Mouse (Mus musculus): ENCODE data around the gene Grm4.

The Grm4 gene

DNA sequence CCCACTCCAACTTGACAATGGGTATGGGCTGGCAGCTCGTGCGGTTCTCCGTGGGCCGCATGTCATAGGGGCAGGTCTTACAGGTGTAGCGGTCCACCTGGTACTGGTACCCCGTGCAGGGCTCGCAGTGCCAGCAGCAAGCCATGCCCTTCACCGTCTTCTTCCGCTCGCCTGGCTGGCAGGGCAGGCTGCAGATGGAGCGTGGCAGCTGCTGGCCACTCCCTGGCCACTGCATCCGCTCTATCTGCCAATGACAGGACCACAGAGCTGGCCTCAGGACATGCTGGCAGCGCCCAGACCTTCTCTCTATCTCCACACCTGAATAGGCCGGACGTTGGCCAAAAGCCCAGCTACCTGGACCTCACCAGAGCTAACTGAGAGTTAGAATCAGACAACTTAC is 86.0 kb downstream of the Grm4 start:
- DNase-seq: no peak

DNA sequence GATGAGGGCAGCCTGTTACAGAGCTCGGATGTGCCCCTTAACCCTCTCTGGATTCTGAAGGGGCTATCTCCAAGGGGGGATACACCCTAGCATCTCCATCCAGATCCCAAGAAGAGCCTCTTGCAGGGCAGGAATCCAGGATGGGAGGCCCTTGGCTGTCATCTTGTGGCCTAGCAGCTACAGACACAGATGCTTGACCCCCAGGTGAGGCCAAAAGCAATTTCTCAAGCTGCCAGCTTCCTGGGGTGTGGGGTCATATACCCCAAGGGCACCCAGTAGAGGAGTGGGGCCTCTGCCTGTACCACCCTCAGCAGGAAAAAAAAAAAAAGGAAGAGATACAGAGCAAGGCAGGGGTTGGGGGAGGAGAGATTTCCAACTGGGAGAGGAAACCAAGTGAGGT is 87.1 kb downstream of the Grm4 start:
- no peak for DNase-seq

DNA sequence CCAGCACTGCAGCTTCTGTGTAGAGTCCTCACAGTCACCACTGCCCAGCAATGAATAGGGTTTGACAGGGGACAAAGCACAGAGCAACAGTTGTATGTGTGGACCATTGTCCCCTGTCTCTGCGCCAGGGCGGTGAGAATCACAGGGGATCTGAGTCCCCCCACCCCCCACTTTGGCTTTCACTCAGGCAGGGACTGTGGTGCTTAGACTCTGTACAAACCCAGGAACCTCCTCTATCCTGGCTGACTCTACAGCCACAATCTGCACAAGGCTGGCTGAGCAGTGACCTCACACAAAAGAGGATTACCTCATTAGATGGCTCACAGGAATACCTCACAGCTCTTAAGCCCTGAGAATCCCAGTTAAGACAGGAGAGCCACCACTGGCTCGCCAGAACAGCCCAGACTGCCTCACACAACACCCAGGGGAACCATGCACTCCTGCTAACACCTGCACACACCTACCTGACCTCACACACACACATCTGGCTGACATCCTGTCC is 88.0 kb downstream of the Grm4 start:
- DNase-seq: no peak

DNA sequence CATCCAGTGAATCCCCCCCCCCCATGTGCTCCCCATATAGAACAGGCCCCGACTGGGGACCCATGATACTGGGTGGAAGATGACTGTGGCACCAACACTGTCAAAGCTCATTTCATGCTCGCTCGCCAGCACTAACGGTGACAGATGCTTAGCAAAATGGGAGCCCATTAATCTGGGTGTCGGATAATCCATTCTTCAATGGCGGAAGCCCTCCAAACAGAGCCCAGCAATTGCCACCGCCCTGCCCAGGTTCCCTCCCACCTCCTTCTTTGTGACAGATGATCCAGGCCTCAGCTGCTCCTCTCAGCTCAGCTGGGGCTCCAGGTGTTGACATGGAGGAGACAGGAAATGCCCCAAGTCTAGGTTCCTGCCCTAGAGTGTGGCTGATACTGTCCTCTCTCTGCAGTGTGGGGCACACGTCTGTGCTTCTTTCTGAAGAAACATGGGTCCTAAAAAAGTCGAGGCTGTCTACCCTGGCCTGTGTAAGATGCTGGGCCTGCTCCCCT is 89.0 kb downstream of the Grm4 start:
- no peak for DNase-seq

DNA sequence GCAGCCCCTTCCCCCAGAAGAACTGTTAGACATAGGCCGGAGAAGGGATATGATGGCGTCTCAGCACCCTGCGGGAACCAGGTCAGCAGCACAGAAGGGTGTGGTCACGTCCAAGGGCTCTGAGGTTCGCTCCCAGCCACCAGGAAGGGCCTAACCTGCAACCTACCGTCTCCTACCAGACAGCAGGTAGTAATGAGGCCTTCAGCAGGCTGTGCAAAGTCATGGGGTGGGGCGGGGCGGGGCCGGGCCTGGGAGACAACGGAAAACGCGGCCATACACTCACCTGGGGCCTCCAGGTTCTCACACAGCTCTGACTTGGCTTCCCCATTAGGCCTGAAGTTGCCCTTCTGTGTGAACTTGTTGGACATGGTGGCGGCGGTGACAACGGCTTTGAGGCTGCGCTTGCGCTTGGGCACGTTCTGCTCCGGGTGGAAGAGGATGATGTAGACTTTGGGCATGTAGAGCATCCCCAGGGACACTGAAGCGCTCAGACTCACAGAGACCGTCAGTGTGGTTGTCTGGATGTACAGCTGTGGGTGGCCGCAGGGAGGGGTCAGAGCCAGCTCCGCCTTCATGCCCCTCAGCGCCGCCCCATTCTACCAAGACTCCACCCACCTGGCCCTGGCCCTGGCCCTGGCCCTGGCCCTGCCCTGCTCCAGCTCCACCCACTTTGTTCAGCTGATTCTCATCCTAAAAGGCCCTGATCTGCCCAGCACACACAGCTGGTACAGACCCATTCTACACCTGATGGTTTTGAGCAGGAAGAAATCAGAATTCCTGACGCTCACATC is 90.0 kb downstream of the Grm4 start:
- no peak for DNase-seq

DNA sequence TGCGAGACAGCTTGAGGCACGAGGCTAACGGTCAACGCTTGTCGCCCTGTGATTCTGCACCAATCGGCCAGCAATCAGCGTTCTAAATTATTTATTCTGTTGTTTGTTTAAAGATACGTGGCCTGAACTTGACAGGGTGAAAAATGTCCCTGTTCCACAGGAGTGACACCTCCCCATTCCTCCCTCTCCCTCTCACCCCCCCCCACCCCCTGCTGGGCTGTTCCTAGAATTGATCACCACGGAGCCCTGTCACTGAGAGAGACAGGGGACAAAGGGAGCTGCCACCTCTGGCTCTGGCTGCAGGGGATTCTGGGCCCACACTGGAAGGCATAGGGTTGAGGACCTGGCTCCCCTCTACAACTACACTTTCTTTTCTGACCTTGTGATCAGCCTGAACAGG is 91.4 kb downstream of the Grm4 start:
- no peak for DNase-seq

DNA sequence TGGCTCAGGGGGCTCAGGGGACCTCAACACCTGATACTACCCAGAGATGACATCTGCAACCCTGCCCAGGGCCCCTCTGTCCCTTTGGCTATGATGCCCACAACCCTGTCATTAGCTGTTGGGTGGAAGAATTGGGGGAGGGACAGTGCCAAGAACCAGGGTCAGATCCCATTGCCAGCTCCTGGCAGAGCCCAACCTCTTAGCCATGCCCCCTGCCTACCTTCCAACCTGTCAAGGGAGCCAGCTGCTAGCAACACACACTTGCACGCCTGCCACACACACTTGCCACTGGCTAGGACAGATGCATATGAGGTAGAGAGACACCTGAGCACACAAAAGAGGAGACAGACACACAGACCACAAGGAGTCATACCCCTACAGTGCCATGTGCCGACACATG is 96.2 kb downstream of the Grm4 start:
- no peak for DNase-seq

DNA sequence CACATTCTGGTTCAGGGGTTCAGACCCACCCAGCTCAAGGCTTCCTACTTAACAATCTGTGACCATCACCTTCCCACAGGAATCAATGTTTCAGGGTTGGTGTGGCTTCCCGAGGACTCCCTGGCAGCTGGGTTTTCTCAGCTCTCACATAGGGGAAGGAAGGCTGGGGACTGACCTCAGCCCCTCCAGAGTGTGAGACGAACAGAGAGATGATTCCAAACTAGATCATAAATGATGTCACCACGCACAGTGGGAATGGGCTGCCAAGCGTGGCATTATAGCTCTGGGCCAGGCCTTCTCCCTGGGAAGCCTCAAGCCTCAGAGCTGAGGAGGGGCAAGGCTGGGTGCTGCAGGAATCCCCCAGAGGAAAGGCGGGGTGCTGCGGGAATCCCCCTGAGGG is 96.8 kb downstream of the Grm4 start:
- DNase-seq: no peak

DNA sequence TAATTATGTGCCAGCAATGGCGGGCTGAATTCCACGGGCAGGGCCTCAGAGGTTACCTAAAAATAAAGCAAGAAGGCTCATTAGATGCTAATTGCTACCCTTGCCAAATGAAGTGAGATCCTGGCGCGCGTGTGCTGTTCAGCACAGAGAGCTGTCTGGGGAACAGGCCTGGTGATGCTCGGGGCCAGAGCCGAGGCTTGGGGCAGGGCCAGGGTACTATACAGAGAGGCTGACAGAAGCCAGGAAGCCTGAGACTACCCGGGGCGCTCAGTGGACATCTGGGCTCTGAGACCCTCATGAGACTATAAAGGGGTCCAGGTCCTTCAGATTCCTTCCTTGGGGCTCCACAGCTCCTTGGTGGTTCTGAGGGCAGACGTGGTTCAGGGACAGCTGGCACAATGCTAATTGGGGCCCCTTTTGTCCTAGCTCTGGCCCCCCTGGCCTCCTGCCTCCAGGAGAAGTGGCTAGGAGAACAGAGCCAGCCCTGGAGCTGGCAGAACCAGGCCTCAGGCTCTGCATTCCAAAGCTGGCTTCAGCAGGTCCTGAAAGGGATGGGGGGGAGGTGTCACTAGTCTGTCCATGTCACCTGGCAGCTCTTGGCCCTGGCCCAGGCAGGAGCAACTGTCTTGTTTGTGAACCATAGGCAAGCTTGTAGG is 98.3 kb downstream of the Grm4 start:
- DNase-seq: no peak

DNA sequence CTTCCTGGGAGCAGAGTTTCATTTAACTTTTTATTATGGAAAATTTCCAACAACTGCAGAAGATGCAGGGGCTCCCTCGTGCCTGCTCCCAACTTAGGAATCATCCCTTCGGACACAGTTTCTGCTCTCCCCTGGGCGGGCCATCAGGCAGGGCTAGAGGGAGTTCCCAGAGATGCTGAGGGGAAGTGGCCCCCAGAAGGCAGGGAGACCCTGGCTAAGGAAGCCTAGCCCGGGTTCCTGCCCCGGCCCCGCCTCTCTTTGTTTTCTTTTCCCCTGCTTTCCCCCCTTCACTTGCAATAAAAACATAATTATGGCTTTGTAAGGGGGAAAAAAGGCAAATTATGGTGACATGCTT is 98.9 kb downstream of the Grm4 start:
- no peak for DNase-seq

DNA sequence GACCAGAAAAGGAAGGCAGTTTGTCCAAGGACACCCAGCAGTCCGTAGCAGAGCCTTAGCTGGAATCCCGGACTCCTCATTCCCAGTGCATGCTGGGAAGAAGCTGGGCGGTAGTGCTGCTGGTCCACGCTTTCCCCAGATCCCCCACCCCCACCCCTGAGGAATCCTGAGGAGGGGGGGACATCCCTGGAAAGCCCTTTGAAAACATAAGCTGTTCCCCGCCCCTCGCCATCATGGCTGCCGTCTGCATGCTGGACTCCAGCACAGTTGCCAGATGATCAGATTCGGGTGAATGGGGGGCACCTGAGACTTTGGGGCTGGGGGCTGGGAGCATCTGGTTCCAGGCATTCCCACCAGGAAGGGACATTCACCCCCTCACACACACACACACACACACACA is 99.4 kb downstream of the Grm4 start:
- no peak for DNase-seq

DNA sequence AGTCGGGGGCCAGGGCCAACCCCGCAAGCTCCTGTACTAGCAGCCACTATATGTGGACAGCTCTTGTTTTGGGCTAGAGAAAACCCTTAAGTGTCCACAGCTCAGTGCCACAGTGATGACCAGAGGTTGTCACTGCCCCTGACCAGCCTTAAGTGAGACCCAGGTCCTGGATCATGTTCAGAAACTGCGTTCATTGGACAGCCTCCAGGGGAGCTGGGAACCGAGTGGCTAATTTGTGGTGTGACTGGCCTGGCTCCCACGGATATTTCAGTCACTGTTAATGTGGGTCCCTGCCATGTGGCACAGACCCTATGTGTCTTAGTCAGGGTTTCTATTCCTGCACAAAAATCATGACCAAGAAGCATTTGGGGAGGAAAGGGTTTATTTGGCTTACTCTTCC is 112.2 kb downstream of the Grm4 start:
- no peak for DNase-seq

DNA sequence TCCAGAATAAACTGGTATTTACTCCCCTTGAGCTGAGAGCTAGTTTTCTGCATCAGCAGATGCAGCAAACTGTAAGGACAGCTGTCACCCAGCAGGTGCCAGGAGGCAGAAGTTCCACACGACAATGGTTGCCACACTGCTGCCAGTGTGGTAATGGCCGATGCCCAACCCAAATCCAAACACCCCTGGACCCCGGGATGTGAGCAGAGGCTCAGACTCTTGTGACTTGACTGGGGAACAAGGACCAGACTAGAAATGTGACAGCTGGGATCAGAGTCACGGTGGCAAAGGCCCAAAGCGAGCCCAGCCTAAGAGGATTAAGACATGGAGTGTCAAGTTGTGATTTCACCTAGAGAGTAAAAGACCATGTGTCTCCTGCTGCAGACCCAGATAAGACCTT is 112.7 kb downstream of the Grm4 start:
- DNase-seq: no peak

DNA sequence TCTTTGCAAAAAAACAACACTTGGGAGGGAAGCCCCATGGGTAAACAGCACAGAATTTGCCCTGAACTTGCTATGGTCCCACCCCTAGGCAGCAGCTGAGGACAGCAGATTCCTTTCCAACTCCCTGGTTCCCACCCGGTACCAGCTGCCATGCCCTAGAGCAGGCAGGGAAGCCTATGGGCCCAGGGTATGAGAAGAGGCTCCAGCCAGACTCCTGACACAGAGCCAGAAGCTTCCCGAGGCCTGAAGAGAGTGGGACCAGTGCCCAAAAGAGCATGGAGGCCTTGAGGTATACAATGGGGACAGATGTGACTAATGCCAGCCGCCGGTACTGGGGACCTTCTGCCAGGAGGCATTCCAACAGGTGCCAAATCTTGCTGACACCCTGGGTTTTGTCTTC is 114.2 kb downstream of the Grm4 start:
- no peak for DNase-seq

DNA sequence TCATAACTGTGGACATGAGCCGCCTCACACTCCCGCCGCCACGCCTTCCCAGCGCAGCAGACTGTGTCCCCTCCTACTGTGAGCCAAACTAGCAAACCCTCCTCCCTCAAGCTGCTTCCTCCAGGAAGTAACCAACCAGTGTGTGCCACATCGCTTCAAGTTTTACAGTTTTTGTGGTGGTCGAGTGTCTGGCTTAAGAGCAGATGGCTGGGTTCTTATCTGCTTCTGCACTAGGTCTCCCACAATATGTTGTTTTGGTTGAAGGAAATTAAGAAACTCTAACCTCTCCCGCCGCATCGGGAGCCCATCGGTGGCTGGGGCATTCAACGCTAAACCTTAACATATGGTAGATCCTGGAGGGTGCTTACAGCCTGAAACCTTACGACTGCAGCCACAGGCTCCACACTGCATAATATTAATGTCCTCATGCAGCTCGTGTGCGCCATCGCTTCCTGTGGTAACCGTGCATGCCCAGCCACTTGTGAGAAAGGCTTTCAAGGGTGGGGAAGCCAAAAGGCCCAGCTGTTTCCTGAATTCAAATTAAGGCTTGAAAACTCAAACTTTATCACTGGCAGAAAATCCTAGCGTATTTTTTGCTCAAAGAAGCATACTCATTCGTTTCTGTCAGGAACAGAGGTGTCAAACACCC is 115.7 kb downstream of the Grm4 start:
- no peak for DNase-seq

DNA sequence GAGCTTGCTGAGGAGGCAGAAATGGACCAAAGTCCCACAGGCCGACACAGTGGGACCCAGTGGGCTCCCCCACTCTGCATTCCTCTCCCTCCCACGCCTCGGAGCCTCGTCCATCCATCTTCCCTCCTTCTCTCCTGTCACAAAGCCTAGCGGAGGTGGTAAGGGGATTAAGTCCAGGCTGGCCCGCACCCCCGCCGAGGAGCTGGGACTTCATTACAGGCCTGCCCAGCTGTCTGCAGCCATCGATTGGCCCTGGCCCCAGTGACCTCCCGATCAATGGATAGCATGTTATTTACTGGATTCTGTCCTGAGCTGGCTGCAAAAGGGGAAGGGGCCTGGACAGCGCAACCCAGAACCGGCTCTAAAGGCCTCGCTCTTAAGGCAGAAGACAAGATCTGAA is 120.0 kb downstream of the Grm4 start:
- no peak for DNase-seq

DNA sequence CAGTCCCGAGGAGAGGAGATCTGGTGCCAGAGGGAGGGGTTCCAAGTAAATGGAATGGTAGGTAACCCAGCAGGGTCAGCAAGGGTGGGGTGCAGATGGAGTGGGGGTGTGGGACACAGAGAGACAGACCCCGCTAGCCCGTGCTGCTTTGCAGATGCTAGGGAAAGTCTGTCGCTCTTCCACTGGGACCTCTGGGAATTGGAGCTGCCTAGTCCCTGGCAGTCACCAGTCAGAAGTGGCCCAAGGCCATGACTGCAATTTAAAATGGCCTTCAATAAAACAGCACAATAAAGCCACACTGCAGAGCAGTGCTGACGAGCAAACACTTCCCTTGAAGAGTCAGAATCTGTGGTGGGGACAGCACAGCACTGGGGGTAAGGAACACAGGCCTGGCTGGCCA is 127.3 kb downstream of the Grm4 start:
- DNase-seq: no peak

DNA sequence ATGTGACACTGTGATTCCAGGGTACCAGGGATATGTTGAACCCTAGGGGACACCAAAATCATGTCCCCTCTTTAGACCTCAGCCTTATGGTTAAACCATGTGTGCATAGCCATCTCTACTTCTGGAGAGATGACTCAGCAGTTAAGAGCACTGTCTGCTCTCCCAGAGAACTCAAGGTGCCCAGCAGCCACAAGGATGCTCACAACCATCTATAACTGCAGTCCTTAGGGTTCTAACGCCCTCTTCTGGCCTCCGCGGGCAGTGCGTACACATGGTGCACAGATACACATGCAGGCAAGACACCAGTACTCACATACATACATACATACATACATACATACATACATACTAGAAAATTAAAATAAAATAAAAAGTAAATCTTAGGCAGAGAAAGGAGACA is 127.8 kb downstream of the Grm4 start:
- no peak for DNase-seq

DNA sequence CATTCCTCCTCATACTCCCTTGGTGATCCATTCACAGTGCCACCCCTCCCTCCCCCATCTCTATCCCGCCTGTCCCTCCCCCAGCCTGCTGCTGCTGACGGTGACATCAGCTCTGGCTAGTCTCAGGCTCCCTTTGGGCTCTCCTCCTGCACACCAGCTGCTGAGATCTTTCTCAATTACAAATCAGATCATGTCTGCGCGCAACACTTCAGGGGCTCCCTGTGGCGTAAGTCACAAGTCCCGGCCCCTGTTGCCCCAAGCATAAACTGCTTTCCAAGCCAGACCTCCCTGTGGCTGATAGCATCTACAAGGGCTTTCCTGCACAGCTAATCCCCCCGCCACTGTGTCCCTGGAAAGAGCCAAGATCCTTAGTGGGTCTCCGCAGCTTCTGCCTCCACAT is 128.3 kb downstream of the Grm4 start:
- DNase-seq: no peak

DNA sequence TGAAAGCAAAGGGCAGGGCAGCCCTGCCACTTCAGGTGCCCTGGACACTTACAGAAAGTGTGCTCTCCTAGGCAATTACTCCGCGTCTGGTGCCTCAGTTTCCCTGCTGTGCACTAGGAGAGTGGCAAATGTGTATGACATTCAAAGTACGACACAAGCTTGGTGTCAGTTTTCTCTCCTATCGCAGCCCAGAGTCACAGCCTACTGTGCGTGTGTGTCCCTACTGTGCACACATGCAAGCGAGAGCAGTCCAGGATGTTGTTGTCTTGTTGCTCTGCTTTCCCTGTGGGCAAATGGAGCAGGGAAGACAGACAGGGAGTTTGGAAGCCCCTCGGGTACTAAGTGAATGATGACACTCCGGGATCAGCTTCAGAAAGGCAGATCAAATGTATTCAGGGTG is 131.2 kb downstream of the Grm4 start:
- no peak for DNase-seq

DNA sequence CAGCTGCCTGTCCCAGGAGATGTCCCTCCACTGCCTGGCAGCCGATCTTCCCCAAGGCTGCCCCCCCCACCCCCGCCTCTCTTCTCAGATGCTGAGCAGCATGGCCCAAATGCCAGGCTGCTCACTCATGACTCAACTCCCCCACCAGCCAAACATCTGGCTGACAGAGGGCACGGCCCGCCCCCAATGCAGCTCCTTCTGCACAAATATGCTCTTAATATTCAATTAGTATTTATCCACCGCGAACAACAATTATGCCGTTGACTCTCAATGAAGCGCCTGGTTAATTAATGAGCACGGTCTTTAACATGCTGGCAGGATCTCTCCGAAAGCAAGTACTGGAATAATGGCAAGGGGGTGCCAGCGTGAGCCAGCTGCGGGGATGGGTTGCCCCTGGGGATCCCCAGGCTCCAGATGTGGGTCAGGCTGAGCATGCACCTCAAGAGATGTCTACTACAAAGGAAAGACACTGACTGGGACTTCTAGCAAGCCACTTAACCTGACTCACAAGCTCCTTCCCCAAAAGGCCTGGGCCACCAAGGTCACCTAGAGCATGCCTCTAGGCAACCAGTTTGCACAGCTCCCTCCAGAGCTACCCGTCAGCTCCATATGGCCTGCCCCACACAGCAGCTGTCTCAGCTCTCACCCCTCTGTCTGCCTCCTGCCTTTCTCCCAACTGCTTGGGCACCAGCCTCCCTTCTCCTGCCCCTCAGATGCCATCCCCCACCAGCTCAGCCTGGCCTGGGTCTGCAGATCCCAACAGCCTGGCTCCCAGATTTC is 131.8 kb downstream of the Grm4 start:
- no peak for DNase-seq

DNA sequence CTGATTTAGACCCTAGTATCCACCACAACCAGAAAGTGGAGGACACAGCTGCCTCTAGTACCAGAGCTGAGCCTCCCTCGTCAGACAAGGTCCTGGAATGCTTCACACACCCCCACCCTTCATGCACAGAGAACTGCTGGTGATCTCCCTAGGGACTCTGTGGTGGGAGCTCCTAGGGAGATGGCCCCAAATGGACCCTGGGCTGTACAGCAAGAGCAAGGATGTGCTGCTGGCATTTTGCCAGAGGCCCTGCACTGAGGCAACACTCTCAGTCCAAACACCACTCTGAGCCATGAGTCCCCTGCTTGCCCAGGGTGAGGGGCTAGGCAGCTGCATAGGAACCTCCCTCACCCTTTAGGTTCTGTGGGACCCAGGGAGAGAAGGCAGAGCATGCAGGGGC is 134.8 kb downstream of the Grm4 start:
- DNase-seq: no peak

DNA sequence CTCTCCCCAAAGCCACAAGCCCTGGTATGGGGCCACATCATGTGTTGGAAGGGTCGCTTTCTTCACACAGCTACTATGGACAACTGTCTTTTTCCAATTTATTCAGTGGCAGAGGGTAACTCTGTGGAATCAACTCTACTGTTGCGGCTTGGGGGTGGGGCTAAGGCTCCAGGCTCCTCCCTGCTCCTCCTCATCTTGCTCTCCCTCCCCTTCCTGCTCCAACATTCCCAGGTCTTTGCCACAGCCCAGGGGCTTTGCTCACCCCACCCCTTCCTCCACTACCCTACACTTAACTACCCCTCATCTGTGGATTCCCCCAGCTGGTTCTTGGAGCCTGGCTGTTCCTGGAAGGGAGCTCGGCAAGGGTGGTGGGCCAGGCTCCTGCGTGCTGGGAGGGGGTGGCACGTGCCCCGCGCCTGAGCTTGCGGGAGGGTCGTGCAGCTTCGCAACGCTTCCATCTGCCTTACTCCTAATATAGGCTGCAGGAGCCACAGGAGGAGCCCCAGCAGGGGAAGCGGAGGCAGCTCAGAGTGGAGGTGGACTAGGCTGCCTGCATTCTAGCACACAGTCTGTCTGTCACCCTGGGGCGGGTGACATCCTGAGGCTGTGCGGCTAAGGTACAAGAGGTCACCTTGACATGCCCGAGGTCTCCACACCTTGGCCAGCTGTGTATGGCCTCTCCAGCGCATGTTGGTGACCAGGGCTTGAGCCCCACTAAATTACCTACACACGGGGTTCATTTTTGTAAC is 135.5 kb downstream of the Grm4 start:
- no peak for DNase-seq

All from kidney, adult 9 months (tissue).